Mouse (Mus musculus): Measurements from ENCODE around the gene Dpp9. TPM values are rescaled to one million over a fixed set of nuclear protein-coding genes. Genes with fewer than 3 reads are reported as not detected.

Dpp9 gene
- total RNA-seq, 2 experiments from 2014 or later, result 49.4 to 52.4 TPM

DNA sequence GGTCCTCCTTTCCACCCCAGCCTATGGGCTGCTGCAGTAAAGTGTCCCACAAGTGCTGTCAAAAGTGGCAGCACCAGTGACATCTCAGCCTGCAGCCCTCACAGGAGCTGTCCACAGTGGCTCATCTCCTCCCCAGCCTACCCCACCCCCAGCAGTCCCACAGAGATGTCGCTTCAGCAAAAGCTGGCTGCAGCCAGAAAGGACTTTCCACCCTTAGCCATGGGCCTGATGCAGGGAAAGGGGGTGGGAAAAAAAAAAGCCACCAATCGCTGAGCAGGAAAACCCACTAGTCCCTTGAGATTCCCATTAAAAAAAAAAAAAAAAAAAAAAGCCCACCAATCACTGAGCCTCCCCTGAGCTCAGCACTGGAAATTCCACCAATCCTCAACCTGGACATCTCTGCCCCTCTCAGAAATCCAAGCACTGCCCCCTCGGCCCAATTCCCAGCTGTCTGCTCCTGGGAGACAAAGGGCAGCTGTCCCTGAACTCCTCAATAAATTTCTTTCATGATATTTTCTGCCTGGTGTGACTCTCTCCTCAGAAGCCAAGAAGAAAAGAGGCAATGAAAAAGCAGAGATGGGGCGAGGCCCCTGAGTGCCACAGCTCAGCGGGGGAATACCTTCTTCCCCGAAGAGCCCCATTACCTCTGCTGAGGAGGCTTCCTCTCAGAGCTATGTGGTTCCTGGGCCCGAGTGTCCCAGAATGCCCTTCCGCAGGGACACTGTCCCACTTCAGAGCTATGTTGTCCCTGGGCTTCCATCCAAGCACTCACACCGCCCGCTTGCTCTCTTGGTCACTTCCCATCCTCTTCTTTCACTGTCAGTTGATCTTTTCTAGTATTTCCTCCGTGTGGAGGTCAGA, 33.2 kb downstream of the Dpp9 start:
- DNase-seq (ENCODE audit: low spot score in 2 of 2), result peak; percentile 45 to 62

DNA sequence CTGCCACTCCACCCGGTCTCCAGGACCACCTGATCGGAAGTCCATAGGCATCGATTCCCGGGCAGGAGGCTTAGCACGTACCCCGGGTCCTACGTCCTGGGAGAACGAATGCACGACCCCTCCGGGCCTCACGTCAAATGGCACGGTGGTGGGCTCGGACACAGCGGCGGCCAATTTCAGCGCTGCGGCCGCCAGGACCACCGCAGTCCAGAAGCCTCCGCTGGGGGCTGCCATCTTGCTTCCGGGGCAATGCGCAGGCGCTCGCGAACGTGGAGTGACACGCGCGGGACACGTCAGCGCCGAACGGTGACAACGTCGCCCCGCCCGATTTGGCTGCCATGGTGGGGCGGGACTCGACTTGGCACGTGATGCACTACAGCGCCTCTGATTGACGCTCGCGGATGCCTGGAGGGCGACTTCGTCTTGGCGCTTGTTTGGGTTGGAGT, 35.0 kb downstream of the Dpp9 start, which contains the start of gene Mydgf:
TSS of gene Mydgf (minus strand) at position 263 of the 446 bp plus-strand sequence.
- peak; percentile 94 to 97 for DNase-seq (ENCODE audit: low spot score in 2 of 2)

DNA sequence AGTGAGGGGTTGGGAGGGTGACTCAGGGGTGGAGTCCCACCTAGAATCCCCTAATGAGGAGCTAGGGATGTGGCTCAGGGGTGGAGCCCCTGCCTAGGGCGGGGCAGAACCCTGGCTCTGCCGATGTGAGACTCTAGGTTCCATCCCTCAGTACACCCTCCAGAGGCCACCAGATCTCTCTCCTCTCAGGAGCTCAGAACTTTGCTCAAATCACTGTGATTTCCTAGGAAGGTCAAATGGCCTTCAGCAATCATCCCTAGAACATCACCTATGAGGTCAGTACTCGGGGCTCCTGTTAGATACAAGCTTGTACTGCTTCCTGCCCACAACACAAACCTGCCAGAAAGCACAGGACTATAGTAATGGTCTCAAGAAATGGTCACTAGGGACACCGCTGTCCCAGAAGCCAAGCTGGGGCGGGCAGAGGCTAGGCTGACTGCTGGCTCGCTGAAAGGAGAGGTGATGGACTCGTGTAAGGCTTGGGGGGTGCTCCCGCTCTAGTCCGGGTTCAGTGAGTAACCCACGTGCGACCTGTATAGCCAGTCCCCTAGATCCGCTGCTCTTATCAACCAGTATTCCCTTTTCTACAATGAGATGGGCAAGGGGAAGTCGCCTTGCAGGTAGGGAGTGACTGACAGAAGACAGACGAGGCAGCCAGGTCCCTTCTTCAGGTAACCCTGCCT, 35.6 kb downstream of the Dpp9 start:
- no peak for DNase-seq (ENCODE audit: low spot score in 2 of 2)

DNA sequence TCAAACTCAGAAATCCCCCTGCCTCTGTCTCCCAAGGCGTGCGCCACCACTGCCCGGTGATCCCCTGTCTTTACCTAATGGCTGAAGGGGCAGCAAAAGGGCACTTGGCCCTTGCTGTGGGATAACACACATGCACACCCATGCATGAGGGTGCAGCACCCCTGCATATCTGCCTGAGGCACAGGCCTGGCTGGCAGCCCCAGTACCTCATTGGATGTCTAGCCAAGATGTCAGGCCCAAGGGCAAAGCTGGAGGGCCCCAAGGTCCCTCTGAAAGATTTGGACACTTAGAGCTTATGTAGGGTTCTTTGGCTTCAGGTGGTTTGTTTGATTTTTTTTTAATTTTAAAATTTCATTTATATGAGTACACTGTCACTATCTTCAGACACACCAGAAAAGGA, 43.3 kb downstream of the Dpp9 start:
- no peak for DNase-seq (ENCODE audit: low spot score in 2 of 2)

DNA sequence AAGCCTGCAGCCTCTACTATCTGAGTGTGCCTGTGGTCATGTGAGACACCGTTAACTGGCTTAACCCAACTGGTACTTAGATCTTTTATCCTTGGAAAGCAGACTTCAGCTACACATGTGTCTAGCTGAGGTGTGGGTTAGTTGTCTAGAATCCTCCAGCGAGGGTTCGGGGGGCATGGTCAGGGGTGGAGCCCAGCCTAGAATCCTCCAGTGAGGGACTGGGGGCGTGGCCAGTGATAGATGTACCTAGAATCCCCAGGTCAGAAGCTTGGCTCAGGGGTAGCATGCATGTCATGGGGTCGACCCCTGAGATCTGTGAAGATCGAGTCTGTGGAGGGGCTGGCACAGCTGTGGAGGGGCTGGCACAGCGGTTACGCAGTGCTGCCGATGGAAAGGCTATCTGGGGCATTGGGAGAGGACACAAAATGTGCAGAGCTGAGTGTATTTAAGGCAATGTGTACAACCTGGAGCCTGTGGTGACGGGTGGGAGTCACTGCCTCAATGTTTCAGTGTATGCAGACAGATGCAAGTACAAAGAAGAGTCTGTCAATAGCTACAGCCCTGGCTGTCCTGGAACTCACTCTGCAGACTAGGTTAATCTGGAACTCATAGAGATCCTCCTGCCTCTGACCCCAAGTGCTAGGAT, 45.2 kb downstream of the Dpp9 start:
- no peak for DNase-seq (ENCODE audit: low spot score in 2 of 2)

DNA sequence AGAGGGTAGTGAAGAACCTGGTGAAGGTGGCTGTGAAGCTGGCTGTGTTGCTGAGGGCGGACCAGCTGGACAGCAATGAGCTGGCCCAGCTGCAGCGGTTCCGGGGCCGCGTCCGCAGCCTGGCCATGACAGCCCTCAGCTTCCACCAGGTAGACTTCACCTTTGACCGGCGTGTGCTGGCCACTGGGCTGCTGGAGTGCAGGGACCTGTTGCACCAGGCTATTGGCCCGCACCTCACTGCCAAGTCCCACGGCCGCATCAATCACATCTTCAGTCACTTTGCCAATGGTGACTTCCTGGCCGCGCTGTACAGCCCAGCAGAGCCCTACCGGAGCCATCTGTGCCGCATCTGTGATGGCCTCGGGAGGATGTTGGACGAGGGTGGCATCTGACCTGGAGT, 46.8 kb downstream of the Dpp9 start:
- DNase-seq (ENCODE audit: low spot score in 2 of 2), result no peak

DNA sequence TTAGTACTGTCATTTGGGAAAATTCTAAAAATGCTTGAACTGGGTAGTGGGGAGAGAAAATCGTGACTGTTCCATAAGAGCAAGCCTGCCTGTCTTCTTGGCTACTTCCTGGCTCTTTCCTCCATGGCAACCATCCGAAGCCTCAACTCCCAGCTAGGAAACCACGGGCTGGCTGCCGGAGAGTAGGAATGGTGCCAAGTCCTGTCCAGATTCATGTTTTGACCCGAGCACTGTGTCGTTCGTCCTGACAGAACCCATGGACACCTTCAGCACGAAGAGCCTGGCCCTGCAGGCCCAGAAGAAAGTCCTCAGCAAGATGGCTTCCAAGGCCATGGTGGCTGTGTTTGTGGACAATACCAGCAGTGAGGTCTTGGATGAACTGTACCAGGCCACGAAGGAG, 47.2 kb downstream of the Dpp9 start:
- DNase-seq (ENCODE audit: low spot score in 2 of 2), result no peak

DNA sequence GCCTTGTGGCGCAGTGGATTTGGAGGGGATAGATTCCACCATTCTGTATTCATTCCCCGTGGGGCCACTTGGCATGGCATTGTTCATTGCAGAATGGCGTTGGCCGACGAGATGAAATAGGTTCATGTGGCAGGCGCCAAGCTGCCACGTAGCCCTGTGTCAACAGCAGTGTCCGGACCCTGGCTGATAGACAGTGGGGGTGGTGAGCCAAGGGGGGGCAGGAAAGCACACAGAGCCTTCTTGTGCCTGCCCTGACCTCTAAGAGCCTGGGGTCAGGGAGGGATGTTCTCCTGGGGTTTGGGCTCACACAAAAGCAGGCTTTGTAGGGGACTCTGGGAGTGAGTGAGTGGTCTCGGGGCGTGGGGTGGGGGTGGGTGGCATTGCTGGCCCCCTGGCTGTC, 48.1 kb downstream of the Dpp9 start:
- DNase-seq (ENCODE audit: low spot score in 2 of 2), result no peak

DNA sequence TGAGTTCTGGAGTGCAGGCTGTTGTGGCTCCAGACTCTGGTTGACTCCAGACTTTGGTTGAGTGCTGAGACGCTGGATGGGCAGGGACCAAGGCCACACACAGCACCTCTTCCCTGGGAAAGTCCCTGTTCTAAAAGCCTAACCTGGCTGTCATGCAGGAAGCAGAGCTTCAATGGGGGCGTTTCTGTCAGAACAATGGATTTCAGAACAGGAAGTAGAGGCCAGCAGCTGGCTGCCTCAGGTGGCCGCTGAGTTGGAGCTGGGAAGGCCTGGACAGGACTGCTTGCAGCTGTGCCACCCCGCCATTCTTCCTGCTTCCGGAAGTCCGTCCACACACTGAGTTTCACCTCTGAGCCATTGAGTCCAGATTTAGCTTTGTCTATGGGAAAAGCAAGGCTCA, 48.9 kb downstream of the Dpp9 start:
- DNase-seq (ENCODE audit: low spot score in 2 of 2), result no peak

DNA sequence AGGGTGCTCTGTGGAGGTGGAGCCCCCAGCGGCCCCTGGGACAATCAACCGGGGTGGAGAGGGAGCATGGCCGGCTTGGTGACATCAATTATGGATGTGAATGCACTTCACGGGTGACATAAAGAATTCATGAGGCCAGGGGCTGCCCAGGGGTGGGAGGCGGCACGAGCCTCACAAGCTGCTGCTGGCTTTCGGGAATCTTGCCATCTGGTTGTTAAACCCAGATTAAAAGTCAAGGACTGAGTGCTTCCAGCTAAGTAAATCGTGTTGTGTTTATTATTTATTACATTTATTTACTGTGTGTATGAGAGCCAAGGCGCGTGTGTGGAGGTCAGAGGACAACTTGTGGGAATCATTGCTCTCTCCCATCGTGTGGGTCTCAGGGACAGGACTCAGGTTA, 53.0 kb downstream of the Dpp9 start:
- no peak for DNase-seq (ENCODE audit: low spot score in 2 of 2)

DNA sequence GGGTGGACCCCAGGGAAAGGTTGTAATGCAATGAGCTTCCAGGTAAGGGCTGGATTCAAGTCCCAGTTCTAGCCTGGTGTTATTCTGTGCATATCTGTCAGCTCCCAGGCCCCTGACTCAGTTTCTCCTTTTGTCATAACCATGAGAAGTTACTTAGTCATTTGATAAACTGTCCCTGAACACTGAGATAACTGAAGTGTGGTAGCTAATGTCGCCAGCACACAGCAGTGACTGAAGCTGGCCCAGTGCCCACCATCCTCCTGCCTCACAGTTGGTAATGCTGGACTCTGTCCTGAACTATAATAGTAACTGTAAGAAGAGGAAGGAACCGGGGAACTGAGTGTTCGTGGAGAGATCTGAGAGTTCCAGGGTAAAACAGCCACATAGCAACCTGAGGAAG, 54.2 kb downstream of the Dpp9 start:
- DNase-seq (ENCODE audit: low spot score in 2 of 2), result no peak

DNA sequence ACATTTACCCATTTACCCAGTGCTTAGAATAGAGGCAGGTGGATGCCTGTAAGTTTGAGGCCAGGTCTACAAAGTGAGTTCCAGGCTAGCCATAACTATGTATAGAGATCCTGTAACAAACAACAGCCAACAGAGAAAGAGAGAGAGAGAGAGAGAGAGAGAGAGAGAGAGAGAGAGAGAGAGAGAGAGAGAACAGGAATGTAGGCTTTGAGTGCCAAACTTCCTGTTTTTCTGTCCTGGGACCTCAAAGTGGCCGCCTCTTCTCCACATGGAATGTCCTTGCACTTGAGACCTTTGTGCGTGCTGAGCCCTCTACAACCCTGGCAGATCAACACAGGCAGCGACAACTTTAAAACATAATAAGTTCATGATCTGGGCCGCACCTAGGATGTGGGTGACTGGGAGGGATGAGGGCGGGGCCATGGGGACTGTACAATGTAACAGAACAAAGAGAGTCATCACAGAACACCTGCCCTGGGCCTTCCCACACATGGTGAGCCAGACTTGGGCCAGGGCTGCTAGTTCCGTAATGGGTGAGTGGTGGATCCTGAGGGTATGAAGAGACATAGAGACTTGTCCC, 55.1 kb downstream of the Dpp9 start:
- no peak for DNase-seq (ENCODE audit: low spot score in 2 of 2)

DNA sequence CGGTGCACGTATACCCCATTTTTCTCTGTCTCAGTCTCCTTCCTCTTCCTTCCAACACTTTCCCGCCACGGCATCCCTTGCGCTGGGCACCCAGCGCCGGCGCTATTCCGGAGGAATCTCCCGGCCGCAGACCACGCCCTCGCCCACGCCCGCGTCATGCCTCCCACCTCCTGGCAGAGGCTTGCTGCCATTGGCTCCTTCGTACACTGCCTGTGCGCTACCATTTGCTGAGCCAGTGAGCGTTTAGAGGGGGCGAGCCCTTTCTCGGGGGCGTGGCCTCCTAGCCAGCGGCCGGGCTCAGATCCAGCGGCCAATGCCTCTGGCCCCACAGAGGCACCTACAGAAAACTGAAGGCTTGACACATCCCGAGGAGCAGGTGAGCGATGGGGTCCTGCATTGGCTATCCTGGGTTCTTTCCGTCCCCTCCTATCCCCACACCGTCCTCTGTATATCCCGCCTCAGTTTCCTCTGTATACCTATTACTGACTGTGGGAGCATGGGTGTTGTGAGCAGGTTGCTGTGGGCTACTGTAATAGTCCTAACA, 56.4 kb downstream of the Dpp9 start, which contains the start of gene Tnfaip8l1:
TSS of gene Tnfaip8l1 (plus strand) at position 247 of the 544 bp plus-strand sequence.
- peak; percentile 89 to 96 for DNase-seq (ENCODE audit: low spot score in 2 of 2)

DNA sequence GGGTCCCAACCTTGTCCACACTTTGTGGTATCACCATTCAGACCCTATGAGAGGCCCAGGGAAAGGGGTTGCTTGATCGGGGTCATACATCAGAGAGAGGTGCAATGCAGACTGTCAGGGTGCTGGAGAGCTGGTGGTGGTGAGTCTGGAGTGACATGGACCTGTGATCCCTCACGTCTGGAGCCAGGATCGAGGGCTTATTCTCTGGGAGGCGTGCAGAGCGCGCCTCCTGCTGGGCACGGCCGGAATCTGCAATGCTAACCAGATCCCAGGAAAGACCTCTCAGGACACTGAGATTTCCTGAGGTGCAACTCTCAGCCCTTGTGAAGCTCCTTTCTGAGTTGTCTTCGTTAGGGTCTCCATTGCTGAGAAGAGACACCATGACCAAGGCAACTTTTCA, 59.0 kb downstream of the Dpp9 start:
- DNase-seq (ENCODE audit: low spot score in 2 of 2), result peak in 1 of 2 experiments; percentile 59

DNA sequence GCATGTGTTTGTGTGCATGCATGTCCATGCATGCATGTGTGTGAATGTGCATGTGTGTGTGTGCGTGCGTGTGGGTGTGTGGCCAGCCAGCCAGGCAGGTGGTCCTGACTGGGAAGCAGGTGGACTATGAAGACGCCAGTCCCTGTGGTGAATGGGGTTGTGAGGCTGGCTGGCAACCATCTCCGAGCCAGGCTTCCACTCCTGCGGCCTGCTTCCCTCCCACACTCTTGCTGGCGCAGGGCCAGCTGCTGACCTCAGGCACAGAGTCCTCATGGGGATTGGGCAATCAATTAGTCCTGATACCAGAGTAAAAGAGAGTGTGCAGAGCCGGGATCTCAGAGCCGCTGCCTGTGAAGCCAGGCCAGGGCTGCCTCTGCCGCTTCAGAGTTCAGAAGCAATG, 65.1 kb downstream of the Dpp9 start:
- DNase-seq (ENCODE audit: low spot score in 2 of 2), result no peak

DNA sequence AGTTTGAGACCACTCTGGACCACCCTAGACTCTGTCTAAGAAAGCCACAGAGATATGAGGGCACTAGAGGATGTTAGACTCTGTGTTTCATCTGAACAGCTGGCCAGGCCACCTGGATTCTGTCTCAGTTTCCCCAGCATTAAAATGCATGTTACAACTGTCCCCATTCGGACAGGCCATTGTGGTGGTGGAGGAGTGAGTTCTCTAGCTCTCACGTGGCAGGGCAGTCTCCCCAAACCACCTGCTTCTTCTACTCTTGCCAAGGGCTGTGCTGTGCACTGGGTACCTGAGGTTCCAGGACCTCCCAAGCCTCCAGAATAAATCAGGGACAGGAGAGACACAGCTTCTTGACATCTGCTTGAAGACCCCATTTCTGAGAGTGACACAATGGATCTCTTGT, 68.8 kb downstream of the Dpp9 start:
- DNase-seq (ENCODE audit: low spot score in 2 of 2), result no peak

DNA sequence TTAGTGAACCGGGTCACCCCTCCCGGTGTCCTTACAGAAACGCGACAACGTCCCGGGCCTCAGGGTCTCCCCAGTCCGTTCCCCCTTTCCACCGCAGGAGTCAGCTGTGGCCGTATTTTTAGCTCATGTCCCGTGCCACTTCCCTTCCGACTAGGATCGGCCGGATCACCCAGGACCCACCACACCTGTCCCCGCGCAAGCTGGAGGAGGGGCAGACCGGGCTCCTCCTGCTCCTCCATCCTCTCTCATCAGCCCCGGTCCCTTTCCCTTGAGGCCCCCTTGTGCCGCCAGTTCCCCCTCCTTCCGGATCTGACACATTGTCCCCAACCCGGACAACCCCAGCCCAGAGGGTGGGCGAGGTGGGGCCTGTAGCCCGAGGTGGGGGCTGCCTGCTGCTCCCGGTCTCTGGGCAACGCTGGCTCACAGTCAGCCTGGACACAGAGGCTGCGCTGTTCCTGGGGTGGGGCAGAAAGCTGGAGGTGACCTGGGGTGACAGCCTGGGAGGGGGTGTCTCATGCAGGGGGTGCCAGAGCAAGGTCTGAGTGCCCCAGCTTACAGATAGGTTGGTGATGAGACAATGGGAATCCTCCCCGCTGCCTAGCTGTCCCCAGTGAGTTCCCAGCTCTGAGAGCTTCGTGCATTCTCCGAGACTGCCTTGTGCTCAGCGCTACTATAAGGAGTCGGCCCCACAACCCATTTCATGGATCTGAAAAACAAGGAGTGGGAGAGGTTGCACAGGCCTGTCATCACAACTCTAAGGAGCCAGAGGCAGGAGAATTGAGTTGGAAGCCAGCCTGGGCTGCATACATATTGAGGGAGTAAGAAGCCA, 69.7 kb downstream of the Dpp9 start:
- DNase-seq (ENCODE audit: low spot score in 2 of 2), result no peak

DNA sequence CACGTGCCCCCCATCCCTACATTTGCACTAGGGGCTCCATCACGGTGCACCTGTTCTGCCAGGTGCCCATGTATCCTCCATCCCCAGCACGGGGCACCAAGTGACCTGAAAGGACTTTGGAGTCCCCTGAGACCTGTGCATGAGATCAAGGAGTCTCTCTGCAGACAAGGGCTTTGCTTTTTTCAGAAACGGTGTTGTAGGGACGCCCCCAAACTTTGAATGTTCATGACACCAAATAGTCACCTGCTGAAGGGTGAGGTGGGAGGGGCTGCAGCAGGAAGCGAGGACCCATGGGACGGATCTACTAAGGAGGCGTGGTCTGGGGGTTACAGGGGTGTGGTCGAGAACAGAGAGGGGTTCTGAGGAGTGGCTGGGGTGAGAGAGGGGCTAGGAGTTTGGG, 70.4 kb downstream of the Dpp9 start:
- no peak for DNase-seq (ENCODE audit: low spot score in 2 of 2)

DNA sequence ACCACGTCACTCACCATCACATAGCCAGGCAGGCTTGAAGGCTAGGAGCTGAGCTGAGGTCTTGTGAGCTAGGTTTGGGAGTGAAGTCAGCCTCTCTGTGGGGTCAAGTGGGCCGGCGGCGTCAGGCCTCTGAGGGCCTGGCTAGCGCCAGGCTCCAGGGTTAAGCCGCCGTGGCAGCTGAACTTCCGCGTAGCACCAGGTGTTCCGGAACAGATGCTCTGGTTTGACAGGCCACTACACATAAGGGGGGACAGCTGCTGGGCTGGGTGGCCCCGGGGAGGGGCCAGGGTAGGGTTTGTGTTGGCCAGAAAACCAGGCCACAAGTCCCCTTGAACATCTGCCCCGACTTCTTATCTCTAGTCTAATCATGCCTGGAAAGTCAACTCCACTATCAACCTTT, 71.3 kb downstream of the Dpp9 start:
- DNase-seq (ENCODE audit: low spot score in 2 of 2), result no peak

DNA sequence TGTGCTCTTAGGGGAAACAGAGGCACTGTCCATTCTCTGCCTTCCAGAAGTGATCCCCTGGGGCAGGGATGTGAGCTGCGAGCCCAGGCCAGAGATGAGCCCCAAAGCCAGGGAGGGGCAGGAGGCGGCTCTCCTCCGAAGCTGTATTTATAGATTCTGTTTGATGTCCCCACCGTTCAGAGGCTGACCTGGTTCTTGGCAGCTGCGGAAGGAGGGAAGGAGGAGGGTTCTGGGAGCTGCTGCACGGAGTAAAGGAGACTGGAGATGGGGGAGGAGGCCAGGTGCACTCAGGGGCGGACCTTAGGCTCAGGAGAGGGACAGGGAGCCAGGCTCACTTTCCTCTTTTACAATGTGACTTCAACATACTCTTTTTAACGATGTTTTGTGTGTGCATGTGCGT, 72.6 kb downstream of the Dpp9 start:
- no peak for DNase-seq (ENCODE audit: low spot score in 2 of 2)
